ENCODE assay signal across 11 mouse cellular contexts in the genomic region with DNA sequence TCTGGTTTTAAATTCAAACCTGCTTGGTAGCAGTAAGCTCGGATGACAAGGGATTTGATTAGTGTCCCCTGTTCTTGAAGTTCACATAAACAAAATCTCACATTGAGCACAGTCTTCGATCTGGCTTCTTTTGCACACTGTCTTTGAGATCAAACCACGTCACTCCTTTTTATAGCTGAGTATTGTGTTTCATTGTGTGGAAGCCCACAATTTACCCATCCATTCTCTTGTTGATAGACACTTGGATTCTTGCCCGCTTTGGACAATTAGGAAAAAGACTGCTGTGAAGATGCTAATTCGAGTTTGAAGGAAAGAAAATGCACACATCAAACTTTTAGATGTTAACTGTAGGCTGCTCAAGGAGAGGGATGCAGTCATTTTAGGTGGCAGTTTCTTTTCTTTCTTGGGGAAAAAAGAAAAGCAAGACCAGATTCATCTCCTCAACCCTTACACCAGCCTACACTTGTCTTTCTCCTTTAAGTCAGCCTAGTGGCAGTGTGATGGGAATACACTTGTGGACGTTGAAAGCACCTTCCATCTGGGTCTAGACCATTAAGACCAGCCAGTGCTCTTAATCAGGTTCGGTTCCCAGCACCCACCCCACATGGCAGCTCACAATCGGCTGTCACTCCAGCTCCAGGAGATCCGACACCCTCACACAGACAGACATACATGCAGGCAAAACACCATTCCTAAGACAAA. TPM values are rescaled to one million over a fixed set of nuclear protein-coding genes. Genes with fewer than 3 reads are reported as not detected.
"Had no signal": no experiment of that assay in that cellular context is flagged by ENCODE, and none has a peak within 500 bp of the region (broad histone marks: within the 10 kb centered on the region; RNA-seq: fewer than 3 reads in every experiment).

No protein-coding gene starts in this region.

- DNase-seq: kidney, adult 8-10 months; right cerebral cortex, postnatal 14 days; thymus, postnatal 36 days had no signal

- H3K9me3 ChIP-seq: limb, embryonic 15.5 days; liver, embryonic 12.5 days; midbrain, embryonic 10.5 days; midbrain, embryonic 15.5 days had no signal

- H3K27me3 ChIP-seq: limb, embryonic 15.5 days; liver, embryonic 12.5 days; midbrain, embryonic 15.5 days had no signal

- ATAC-seq: liver, embryonic 12.5 days; midbrain, embryonic 15.5 days had no signal

- H3K36me3 ChIP-seq: limb, embryonic 15.5 days; liver, embryonic 12.5 days; midbrain, embryonic 10.5 days; midbrain, embryonic 15.5 days had no signal

- H3K4me3 ChIP-seq: layer of hippocampus, adult 2 months; limb, embryonic 15.5 days; liver, embryonic 12.5 days; midbrain, embryonic 10.5 days; midbrain, embryonic 15.5 days had no signal

- H3K4me2 ChIP-seq: limb, embryonic 15.5 days; liver, embryonic 12.5 days; lung, embryonic 14.5 days; midbrain, embryonic 15.5 days had no signal

- H3K27ac ChIP-seq: layer of hippocampus, adult 2 months; limb, embryonic 15.5 days; liver, embryonic 12.5 days; midbrain, embryonic 10.5 days; midbrain, embryonic 15.5 days had no signal

- H3K9ac ChIP-seq: limb, embryonic 15.5 days; liver, embryonic 12.5 days; lung, embryonic 14.5 days; midbrain, embryonic 15.5 days had no signal

RNA-seq across cellular contexts. Expression of a gene that starts 45.3 kb away (rescaled TPM):
- polyA plus RNA-seq: limb, embryonic 11.5 days; limb, embryonic 15.5 days; midbrain, embryonic 10.5 days; midbrain, embryonic 15.5 days; neural tube, embryonic 14.5 days had no signal
